Mouse (Mus musculus) heart, adult 2 months (tissue): Measurements from ENCODE around the gene Parpbp. TPM values are rescaled to one million over a fixed set of nuclear protein-coding genes. Genes with fewer than 3 reads are reported as not detected.

Experiments used
- DNase-seq, 2 experiments: peaks; one replicate each; pipeline ENCODE4 v3.0.0; 2021
- H3K27ac ChIP-seq: fragments of 200-600 bp; 2 replicates; pipeline ENCODE4 v1.8.1; 2022
- H3K27me3 ChIP-seq: fragments of 200-500 bp; 2 replicates; pipeline ENCODE4 v1.6.1; 2012; ENCODE audit warnings: mild to moderate bottlenecking, low read length, inconsistent platforms, mixed read lengths; ENCODE audit not compliant: control insufficient read depth, insufficient read depth
- H3K36me3 ChIP-seq: fragments of 200-500 bp; 2 replicates; pipeline ENCODE4 v1.6.1; 2012; ENCODE audit warnings: low read length, inconsistent platforms; ENCODE audit not compliant: control insufficient read depth, insufficient read depth
- H3K4me1 ChIP-seq: fragments of 200-500 bp; 2 replicates; pipeline ENCODE4 v1.6.1; 2011; ENCODE audit warnings: low read length; ENCODE audit not compliant: control insufficient read depth, insufficient read depth
- H3K4me3 ChIP-seq: fragments of 200-600 bp; 2 replicates; pipeline ENCODE4 v1.8.1; 2022
- H3K79me2 ChIP-seq: fragments of 200-500 bp; replicated peaks from 2 replicates; pipeline ENCODE4 v1.6.1; 2012; ENCODE audit warnings: mild to moderate bottlenecking, inconsistent platforms, low read length, moderate library complexity, mixed read lengths; ENCODE audit not compliant: control insufficient read depth, insufficient read depth
- H3K9ac ChIP-seq: fragments of 200-500 bp; 2 replicates; pipeline ENCODE4 v1.6.1; 2012; ENCODE audit warnings: low read depth, mild to moderate bottlenecking, control low read depth, inconsistent platforms, low read length, mixed read lengths
- CTCF ChIP-seq: fragments of 200-600 bp; IDR thresholded peaks from 2 replicates; pipeline ENCODE4 v1.8.1; 2022; ENCODE audit warnings: antibody characterized with exemption, mild to moderate bottlenecking, moderate library complexity
- EP300 ChIP-seq: fragments of 200-500 bp; IDR thresholded peaks from 2 replicates; pipeline ENCODE4 v1.6.1; 2011; ENCODE audit warnings: low read depth, low read length, control low read depth; ENCODE audit not compliant: insufficient read depth
- POLR2A ChIP-seq: fragments of 200-500 bp; IDR thresholded peaks from 2 replicates; pipeline ENCODE4 v1.6.1; 2011; ENCODE audit warnings: mild to moderate bottlenecking, low read depth, low read length, control low read depth; ENCODE audit not compliant: insufficient read depth
- WGBS: fragments of 180-500 bp; shearing (Covaris S2); methylation state at CpG from one replicate; pipeline ENCODE4 v1.1.7; 2018; 5-methylcytosine and 5-hydroxymethylcytosine counted together
- intact Hi-C: fragments of 180-260 bp; cut with DNase I; formaldehyde crosslinking; loops from one replicate; pipeline ENCODE4 v1.15.1; 2025
- polyA plus RNA-seq: library from polyadenylated mRNA; depleted of rRNA; stranded (reverse); fragments of >200 nt; gene quantifications from 2 replicates; pipeline ENCODE4 v1.2.3, GENCODE M21; 2012; rRNA removed
- total RNA-seq, 2 experiments: library from RNA; stranded (reverse); gene quantifications; 2 replicates each; pipeline ENCODE4 v1.2.3; 2021

Parpbp gene
- total and polyA plus RNA-seq, 3 experiments, result 0.06 to 0.16 (median 0.13) TPM

- H3K27me3 ChIP-seq, result no peaks in the 10 kb centered on the region
- no peaks in the 10 kb centered on the region for H3K4me1 ChIP-seq
- 75% methylated on average over 11 of the region's 11 CpGs for WGBS
- TF ChIP-seq EP300 (no peak), CTCF (no peak), POLR2A (no peak)
- no peaks in the 10 kb centered on the region for H3K36me3 ChIP-seq
- intact Hi-C loops, result no loop called here
- no peak overlapping the region for H3K9ac ChIP-seq
- no peak for DNase-seq
- H3K79me2 ChIP-seq, result no peaks in the 10 kb centered on the region
- no peak overlapping the region for H3K27ac ChIP-seq
- H3K4me3 ChIP-seq, result no peak overlapping the region
Observed at GRCm38 (mm10) chr10:88046098-88046771, 100.5 kb downstream of the Parpbp start.

DNA sequence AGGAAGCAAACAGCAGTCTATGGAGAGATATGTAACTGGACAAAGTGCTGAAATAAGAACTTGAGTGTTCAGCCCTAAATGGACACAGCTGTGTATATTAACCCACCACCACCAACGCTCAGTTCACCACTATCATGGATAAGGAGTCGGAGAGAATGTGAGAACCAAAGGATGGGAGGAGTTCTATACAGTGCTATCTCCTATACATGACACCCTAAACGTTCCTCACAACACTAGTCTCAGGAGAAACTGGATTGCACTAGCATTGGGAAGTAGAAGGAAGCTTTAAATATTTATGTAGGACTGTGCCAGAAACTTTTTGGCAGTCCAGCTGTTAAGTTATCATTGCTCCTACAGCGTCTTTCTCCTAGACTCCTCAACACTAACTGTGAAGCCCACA lies 102.4 kb downstream of the Parpbp start:
- intact Hi-C loops, result no loop called here

More for the DNA sequence above, 102.4 kb downstream of the Parpbp start:
- Histone ChIP-seq H3K9ac (no peak overlapping the region), H3K79me2 (no peaks in the 10 kb centered on the region), H3K27ac (no peak overlapping the region), H3K4me3 (no peak overlapping the region), H3K36me3 (no peaks in the 10 kb centered on the region), H3K4me1 (no peaks in the 10 kb centered on the region), H3K27me3 (0 out of 2 replicates have a peak, but pooled peaks cover 1% of the 10 kb centered on the region)
- WGBS, result 54% methylated on average over 4 of the region's 4 CpGs
- TF ChIP-seq CTCF (no peak), POLR2A (no peak), EP300 (no peak)
- no peak for DNase-seq

Other genes starting within 250 kb of the Parpbp start
- gene Pmch, start 55.9 kb downstream of the Parpbp start, total RNA-seq, result not detected
- not detected in 2 replicates for gene Pmch, start 55.9 kb downstream of the Parpbp start, polyA plus RNA-seq
- 10 to 100 TPM in 1 of 2 experiments, 1 to 10 TPM in 1; 6.6 to 10.3 TPM for gene Nup37, start 51 bp upstream of the Parpbp start, total RNA-seq
- 4.5 and 8.5 TPM in 2 replicates for gene Nup37, start 51 bp upstream of the Parpbp start, polyA plus RNA-seq
- gene Washc3, start 54.2 kb upstream of the Parpbp start, total RNA-seq, result 10 to 100 TPM; 26.5 to 34.3 TPM
- 16.4 and 25.4 TPM in 2 replicates for gene Washc3, start 54.2 kb upstream of the Parpbp start, polyA plus RNA-seq
- 1 to 10 TPM; 3.7 to 4.5 TPM for gene Dram1, start 232.1 kb upstream of the Parpbp start, total RNA-seq
- 6.8 and 7.6 TPM in 2 replicates for gene Dram1, start 232.1 kb upstream of the Parpbp start, polyA plus RNA-seq
- gene Gnptab, start 232.2 kb upstream of the Parpbp start, total RNA-seq, result 10 to 100 TPM; 24.3 to 27.6 TPM
- 11.7 and 19.3 TPM in 2 replicates for gene Gnptab, start 232.2 kb upstream of the Parpbp start, polyA plus RNA-seq